Mouse (Mus musculus) limb, embryonic 13.5 days (tissue): ENCODE measurements at regions not wholly inside any gene's neighbourhood (a gene's known extent, or its start where the extent isn't known, plus 50 kb on each side); places are given as distances from the start of the nearest gene placed in this dataset.

Source experiments
- ATAC-seq: fragments of 200-750 bp; cut with Nextera tagmentation; 2 replicates; pipeline ENCODE4 v1.8.0; 2017; ENCODE audit warnings: low read depth, moderate number of reproducible peaks, moderate TSS enrichment; ENCODE audit not compliant: low FRiP score
- H3K27ac ChIP-seq: fragments of 300-500 bp; sonication (generic); 2 replicates; pipeline ENCODE4 v1.5.1; 2015; ENCODE audit warnings: inconsistent platforms, mild to moderate bottlenecking, moderate library complexity
- H3K27me3 ChIP-seq: fragments of 300-500 bp; sonication (generic); 2 replicates; pipeline ENCODE4 v1.6.1; 2015; ENCODE audit warnings: mild to moderate bottlenecking, inconsistent platforms
- H3K36me3 ChIP-seq: fragments of 300-500 bp; sonication (generic); 2 replicates; pipeline ENCODE4 v1.6.1; 2015; ENCODE audit warnings: inconsistent platforms, mild to moderate bottlenecking, moderate library complexity
- H3K4me1 ChIP-seq: fragments of 300-500 bp; sonication (generic); 2 replicates; pipeline ENCODE4 v1.6.1; 2015; ENCODE audit warnings: inconsistent platforms
- H3K4me2 ChIP-seq: fragments of 300-500 bp; sonication (generic); replicated peaks from 2 replicates; pipeline ENCODE4 v1.6.1; 2015; ENCODE audit warnings: inconsistent platforms, mild to moderate bottlenecking, moderate library complexity
- H3K4me3 ChIP-seq: fragments of 300-500 bp; sonication (generic); 2 replicates; pipeline ENCODE4 v1.5.1; 2015; ENCODE audit warnings: moderate library complexity, mild to moderate bottlenecking, inconsistent platforms
- H3K9ac ChIP-seq: fragments of 300-500 bp; sonication (generic); 2 replicates; pipeline ENCODE4 v1.6.1; 2015; ENCODE audit warnings: mild to moderate bottlenecking, inconsistent platforms
- H3K9me3 ChIP-seq: fragments of 300-500 bp; sonication (generic); 2 replicates; pipeline ENCODE4 v1.6.1; 2016; ENCODE audit warnings: inconsistent platforms
- WGBS: fragments of 180-500 bp; shearing (Covaris S2); methylation state at CpG from one replicate; pipeline ENCODE4 v1.1.7; 2015; 5-methylcytosine and 5-hydroxymethylcytosine counted together

DNA sequence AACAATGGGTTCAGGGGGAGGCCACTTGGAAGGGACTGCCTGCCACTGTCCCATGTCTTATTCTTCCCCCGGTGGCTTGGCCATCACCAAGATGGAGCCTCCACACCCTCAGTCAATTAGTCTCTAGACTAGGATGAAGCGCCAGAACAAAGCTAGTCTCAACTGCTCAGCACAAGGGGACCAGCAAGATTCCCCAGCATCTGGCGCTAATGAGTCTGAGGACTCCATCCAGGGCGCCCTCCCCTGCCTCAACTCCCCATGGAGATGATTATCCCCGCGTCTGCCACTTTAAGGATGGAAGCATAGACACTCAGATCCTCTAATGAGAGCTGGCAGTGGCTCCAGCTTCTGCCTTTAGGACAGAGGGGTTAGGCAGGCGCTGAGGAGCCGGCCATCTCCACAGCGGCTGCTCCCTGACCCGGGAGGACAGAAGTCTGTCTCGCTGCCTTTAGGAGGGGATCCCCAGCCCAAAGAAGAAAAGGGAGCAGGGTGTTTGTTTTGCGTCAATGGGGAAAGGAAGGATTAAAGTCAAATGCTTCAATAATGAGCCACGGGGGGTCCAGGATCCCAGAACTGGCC lies 81.7 kb upstream of the Rbm19 start:
- ATAC-seq = no peak
- H3K4me2 ChIP-seq = no peak overlapping the region
- no peak overlapping the region for H3K4me3 ChIP-seq
- H3K9me3 ChIP-seq = no peaks in the 10 kb centered on the region
- H3K4me1 ChIP-seq = 0 out of 2 replicates have a peak, but pooled peaks cover 10% of the 10 kb centered on the region
- peaks cover 33% of the 10 kb centered on the region for H3K27me3 ChIP-seq
- no peaks in the 10 kb centered on the region for H3K36me3 ChIP-seq
- H3K27ac ChIP-seq = no peak overlapping the region
- 16% methylated on average over 13 of the region's 13 CpGs for WGBS
- no peak overlapping the region for H3K9ac ChIP-seq

- Histone ChIP-seq H3K4me1 (0 out of 2 replicates have a peak, but pooled peaks cover 10% of the 10 kb centered on the region), H3K4me2 (no peak overlapping the region), H3K36me3 (no peaks in the 10 kb centered on the region), H3K4me3 (no peak overlapping the region), H3K27me3 (peaks cover 26% of the 10 kb centered on the region), H3K27ac (no peak overlapping the region), H3K9me3 (no peaks in the 10 kb centered on the region; the same call in 1 of the 2 replicates), H3K9ac (no peak overlapping the region)
- no peak for ATAC-seq
- WGBS = 74% methylated on average over 3 of the region's 3 CpGs
These were observed 81.0 kb upstream of the Rbm19 start for GRCm38 (mm10) chr5:120035251-120035650.

- Histone ChIP-seq H3K27me3 (peaks cover 12% of the 10 kb centered on the region), H3K27ac (no peak overlapping the region), H3K4me2 (no peak overlapping the region), H3K4me1 (no peaks in the 10 kb centered on the region), H3K36me3 (no peaks in the 10 kb centered on the region), H3K9me3 (no peaks in the 10 kb centered on the region; the same call in 1 of the 2 replicates), H3K9ac (no peak overlapping the region), H3K4me3 (no peak overlapping the region)
- WGBS = 89% methylated on average over 3 of the region's 3 CpGs
- no peak for ATAC-seq
These were observed 78.5 kb upstream of the Rbm19 start for GRCm38 (mm10) chr5:120037806-120038205.

- Histone ChIP-seq H3K27me3 (no peaks in the 10 kb centered on the region), H3K4me2 (no peak overlapping the region), H3K4me3 (no peak overlapping the region), H3K9ac (no peak overlapping the region), H3K4me1 (no peaks in the 10 kb centered on the region), H3K9me3 (no peaks in the 10 kb centered on the region; the same call in 1 of the 2 replicates), H3K27ac (no peak overlapping the region), H3K36me3 (no peaks in the 10 kb centered on the region)
- 70% methylated on average over 4 of the region's 4 CpGs for WGBS
- no peak for ATAC-seq
These were observed 72.5 kb upstream of the Rbm19 start for GRCm38 (mm10) chr5:120043786-120044185.

DNA sequence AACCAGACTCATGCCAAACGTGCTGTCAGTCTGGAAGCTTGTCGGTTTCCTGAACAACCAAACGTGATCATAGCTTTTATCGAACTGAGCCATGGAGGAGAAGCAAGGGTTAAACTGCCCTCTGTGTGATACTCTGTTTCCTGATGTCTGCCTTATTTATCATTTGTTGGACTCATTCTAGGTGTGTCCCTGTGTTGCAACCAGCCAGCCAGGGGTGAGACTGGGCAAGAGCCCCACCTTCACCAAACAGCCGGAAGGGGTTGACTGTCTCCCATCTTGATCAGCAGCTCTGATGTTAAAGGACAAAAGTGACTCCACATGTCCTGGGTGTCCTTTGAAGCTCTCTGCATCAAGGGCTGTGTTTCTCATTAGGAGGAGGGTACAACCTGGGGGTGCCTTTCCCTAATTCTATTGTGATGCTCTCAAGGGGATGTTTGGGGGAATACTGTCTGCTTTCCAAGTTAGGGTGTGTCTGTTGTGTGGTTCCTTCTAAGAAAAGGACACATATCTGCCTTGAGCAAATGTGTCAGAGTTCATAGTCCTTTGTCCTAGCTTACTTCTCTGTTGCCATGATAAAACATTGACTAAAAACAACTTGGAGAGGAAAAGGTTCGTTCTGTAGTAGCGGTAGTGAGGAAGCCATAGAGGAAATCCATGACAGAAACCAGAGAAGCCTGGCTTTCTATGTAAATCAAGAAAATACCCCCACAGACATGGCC lies 67.0 kb upstream of the Rbm19 start:
- no peak for ATAC-seq
- Histone ChIP-seq H3K27me3 (no peaks in the 10 kb centered on the region), H3K27ac (no peak overlapping the region), H3K9ac (no peak overlapping the region), H3K4me2 (no peak overlapping the region), H3K9me3 (no peaks in the 10 kb centered on the region), H3K4me1 (no peaks in the 10 kb centered on the region), H3K4me3 (no peak overlapping the region), H3K36me3 (no peaks in the 10 kb centered on the region)
- 88% methylated on average over 7 of the region's 7 CpGs for WGBS

DNA sequence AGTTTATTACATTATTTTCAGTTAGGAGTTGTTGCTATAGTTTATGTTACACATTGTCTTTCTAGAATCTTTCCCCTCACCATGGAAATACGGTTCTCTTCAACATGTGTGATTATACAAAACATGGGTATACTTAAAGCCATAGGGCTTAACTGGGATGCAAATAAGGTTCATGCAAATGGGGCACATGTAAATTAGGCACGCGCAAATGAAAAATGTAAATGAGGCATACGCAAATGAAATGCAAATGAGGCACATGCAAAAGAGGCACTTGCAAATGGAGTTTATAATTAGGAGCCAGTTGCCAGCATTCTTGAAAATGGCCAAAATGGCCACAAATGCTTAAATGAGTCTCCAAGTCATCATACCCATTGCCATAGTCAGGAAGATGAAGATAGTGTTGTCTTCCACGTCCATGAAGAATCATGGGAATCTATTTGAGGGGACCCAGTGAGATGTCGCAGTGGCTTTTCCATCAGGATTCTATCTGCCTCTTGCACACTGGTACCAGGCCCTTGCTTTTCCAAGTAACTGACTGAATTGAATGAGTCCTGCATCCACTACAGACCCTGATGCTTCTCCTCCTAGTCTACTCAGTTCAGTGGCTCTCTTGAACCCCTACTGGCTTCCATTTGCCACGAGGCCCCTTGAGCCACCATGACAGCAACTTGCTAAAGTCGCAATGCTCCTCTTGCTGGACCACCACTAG lies 65.4 kb upstream of the Rbm19 start:
- 0 out of 2 replicates have a peak, but pooled peaks cover 3% of the 10 kb centered on the region for H3K4me1 ChIP-seq
- H3K36me3 ChIP-seq = no peaks in the 10 kb centered on the region
- H3K27me3 ChIP-seq = no peaks in the 10 kb centered on the region
- no peak overlapping the region for H3K4me3 ChIP-seq
- ATAC-seq = no peak
- 88% methylated on average over 8 of the region's 8 CpGs for WGBS
- no peak overlapping the region for H3K4me2 ChIP-seq
- no peak overlapping the region for H3K27ac ChIP-seq
- H3K9me3 ChIP-seq = no peaks in the 10 kb centered on the region
- no peak overlapping the region for H3K9ac ChIP-seq

GRCm38 (mm10) chr5:120054498-120055167 lies 61.6 kb upstream of the Rbm19 start:
- Histone ChIP-seq H3K4me3 (no peak overlapping the region), H3K27ac (no peak overlapping the region), H3K9me3 (no peaks in the 10 kb centered on the region), H3K36me3 (no peaks in the 10 kb centered on the region), H3K4me1 (0 out of 2 replicates have a peak, but pooled peaks cover 7% of the 10 kb centered on the region), H3K4me2 (no peak overlapping the region), H3K9ac (no peak overlapping the region), H3K27me3 (no peaks in the 10 kb centered on the region; the same call in 1 of the 2 replicates)
- 46% methylated on average over 5 of the region's 5 CpGs for WGBS
- ATAC-seq = no peak
